Mouse (Mus musculus): Measurements from ENCODE around the gene Fbxo6. TPM values are rescaled to one million over a fixed set of nuclear protein-coding genes. Genes with fewer than 3 reads are reported as not detected.

Fbxo6 gene
- polyA plus RNA-seq, 1 experiment from 2014 or later = 15.6 TPM

GRCm38 (mm10) chr4:148173811-148174494 is 22.0 kb upstream of the Fbxo6 start:
- no peaks in the 10 kb centered on the region for H3K36me3 ChIP-seq
- peak overlapping the region; percentile 45; the same call in 1 of the 2 replicates for H3K27ac ChIP-seq
- H3K4me3 ChIP-seq = peak overlapping the region; percentile 41
- WGBS = 1% methylated on average over 30 of the region's 30 CpGs
- no peaks in the 10 kb centered on the region for H3K9me3 ChIP-seq
- DNase-seq (ENCODE audit: low spot score) = peak; percentile 44
- H3K4me1 ChIP-seq (replicated peaks) = peaks cover 45% of the 10 kb centered on the region
- peaks cover 91% of the 10 kb centered on the region for H3K27me3 ChIP-seq (ENCODE audit: insufficient read depth, poor library complexity, severe bottlenecking)

- Histone ChIP-seq H3K27ac (no peak overlapping the region), H3K4me3 (no peak overlapping the region), H3K4me1 (replicated peaks) (peaks cover 42% of the 10 kb centered on the region), H3K36me3 (no peaks in the 10 kb centered on the region), H3K9me3 (no peaks in the 10 kb centered on the region), H3K27me3 (ENCODE audit: insufficient read depth, poor library complexity, severe bottlenecking) (peaks cover 89% of the 10 kb centered on the region)
- no peak for DNase-seq (ENCODE audit: low spot score)
- WGBS = 36% methylated on average over 3 of the region's 3 CpGs
Observed at GRCm38 (mm10) chr4:148171261-148171660, 19.3 kb upstream of the Fbxo6 start.

DNA sequence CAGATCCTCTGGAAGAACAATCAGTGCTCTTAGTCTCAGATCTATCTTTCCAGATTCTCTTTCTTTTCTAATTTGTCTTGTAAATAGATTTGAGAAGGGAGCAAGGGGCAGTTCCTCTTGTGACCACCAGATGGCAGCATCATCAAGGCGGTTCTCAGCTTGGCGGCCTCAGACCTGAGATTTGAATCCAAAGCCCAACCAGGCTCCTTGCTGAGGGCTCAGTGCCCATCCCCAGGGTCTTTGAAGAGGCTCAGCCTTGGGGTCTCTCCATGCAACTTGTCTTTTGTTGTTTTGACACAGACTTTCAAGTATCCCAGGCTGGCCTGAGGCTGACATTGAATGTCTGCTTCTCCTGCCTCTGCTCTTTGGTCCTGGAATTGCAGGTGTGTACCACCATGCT is 18.9 kb upstream of the Fbxo6 start:
- peak; percentile 65 for DNase-seq (ENCODE audit: low spot score)
- WGBS = 4% methylated on average over 2 of the region's 2 CpGs
- Histone ChIP-seq H3K9me3 (no peaks in the 10 kb centered on the region), H3K27me3 (ENCODE audit: insufficient read depth, poor library complexity, severe bottlenecking) (peaks cover 89% of the 10 kb centered on the region), H3K27ac (no peak overlapping the region), H3K36me3 (no peaks in the 10 kb centered on the region), H3K4me1 (replicated peaks) (peaks cover 42% of the 10 kb centered on the region), H3K4me3 (no peak overlapping the region)

GRCm38 (mm10) chr4:148169586-148169985 is 17.6 kb upstream of the Fbxo6 start:
- no peak for DNase-seq (ENCODE audit: low spot score)
- H3K4me1 ChIP-seq (replicated peaks) = peaks cover 51% of the 10 kb centered on the region
- 20% methylated on average over 15 of the region's 15 CpGs for WGBS

GRCm38 (mm10) chr4:148168287-148168686 is 16.3 kb upstream of the Fbxo6 start:
- Histone ChIP-seq H3K27me3 (ENCODE audit: insufficient read depth, poor library complexity, severe bottlenecking) (peaks cover 89% of the 10 kb centered on the region), H3K36me3 (no peaks in the 10 kb centered on the region), H3K4me3 (no peak overlapping the region), H3K4me1 (replicated peaks) (peaks cover 51% of the 10 kb centered on the region), H3K9me3 (no peaks in the 10 kb centered on the region), H3K27ac (no peak overlapping the region)
- DNase-seq (ENCODE audit: low spot score) = peak; percentile 69
- WGBS = 26% methylated on average over 7 of the region's 7 CpGs

More at GRCm38 (mm10) chr4:148169586-148169985, 17.6 kb upstream of the Fbxo6 start:
- H3K36me3 ChIP-seq = no peaks in the 10 kb centered on the region
- H3K4me3 ChIP-seq = no peak overlapping the region
- peaks cover 89% of the 10 kb centered on the region for H3K27me3 ChIP-seq (ENCODE audit: insufficient read depth, poor library complexity, severe bottlenecking)
- H3K27ac ChIP-seq = no peak overlapping the region
- H3K9me3 ChIP-seq = no peaks in the 10 kb centered on the region

- no peak overlapping the region; the same call in 1 of the 2 replicates for H3K27ac ChIP-seq
- no peaks in the 10 kb centered on the region for H3K9me3 ChIP-seq
- H3K4me1 ChIP-seq (replicated peaks) = peaks cover 50% of the 10 kb centered on the region
- peak; percentile 72 for DNase-seq (ENCODE audit: low spot score)
- 16% methylated on average over 4 of the region's 4 CpGs for WGBS
- no peaks in the 10 kb centered on the region for H3K36me3 ChIP-seq
- H3K4me3 ChIP-seq = peak overlapping the region; percentile 23; the same call in 1 of the 2 replicates
- H3K27me3 ChIP-seq (ENCODE audit: insufficient read depth, poor library complexity, severe bottlenecking) = peaks cover 89% of the 10 kb centered on the region
Observed at GRCm38 (mm10) chr4:148166986-148167385, 15.0 kb upstream of the Fbxo6 start.

GRCm38 (mm10) chr4:148166431-148166830 is 14.5 kb upstream of the Fbxo6 start:
- H3K4me1 ChIP-seq (replicated peaks) = peaks cover 51% of the 10 kb centered on the region
- peaks cover 89% of the 10 kb centered on the region for H3K27me3 ChIP-seq (ENCODE audit: insufficient read depth, poor library complexity, severe bottlenecking)
- H3K36me3 ChIP-seq = no peaks in the 10 kb centered on the region
- peak overlapping the region; percentile 70 for H3K27ac ChIP-seq
- WGBS = 4% methylated on average over 10 of the region's 10 CpGs
- H3K4me3 ChIP-seq = peak overlapping the region; percentile 23
- DNase-seq (ENCODE audit: low spot score) = peak; percentile 58
- H3K9me3 ChIP-seq = no peaks in the 10 kb centered on the region

DNA sequence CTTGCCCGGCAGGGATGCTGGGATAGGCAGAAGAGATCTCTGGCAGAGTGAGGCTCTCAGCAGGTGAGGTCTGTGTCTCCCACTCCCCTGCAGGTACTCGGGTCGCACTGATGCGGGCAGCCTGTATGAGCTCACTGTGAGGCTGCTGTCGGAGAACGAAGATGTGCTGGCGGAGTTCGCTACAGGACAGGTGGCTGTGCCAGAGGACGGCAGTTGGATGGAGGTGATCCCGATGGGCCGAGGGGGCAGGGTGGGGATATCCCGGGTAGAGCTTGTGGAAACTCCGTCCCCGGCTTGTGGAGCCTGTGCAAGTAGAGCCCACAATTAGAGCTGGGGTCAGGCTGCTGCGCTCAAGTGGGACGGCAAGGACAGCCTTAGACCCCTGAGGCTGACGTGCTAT is 13.6 kb upstream of the Fbxo6 start:
- Histone ChIP-seq H3K27ac (peak overlapping the region; percentile 6; the same call in 1 of the 2 replicates), H3K4me3 (peak overlapping the region; percentile 23; the same call in 1 of the 2 replicates), H3K27me3 (ENCODE audit: insufficient read depth, poor library complexity, severe bottlenecking) (peaks cover 92% of the 10 kb centered on the region), H3K9me3 (no peaks in the 10 kb centered on the region), H3K36me3 (no peaks in the 10 kb centered on the region), H3K4me1 (replicated peaks) (peaks cover 57% of the 10 kb centered on the region)
- DNase-seq (ENCODE audit: low spot score) = no peak
- WGBS = 6% methylated on average over 17 of the region's 17 CpGs

DNA sequence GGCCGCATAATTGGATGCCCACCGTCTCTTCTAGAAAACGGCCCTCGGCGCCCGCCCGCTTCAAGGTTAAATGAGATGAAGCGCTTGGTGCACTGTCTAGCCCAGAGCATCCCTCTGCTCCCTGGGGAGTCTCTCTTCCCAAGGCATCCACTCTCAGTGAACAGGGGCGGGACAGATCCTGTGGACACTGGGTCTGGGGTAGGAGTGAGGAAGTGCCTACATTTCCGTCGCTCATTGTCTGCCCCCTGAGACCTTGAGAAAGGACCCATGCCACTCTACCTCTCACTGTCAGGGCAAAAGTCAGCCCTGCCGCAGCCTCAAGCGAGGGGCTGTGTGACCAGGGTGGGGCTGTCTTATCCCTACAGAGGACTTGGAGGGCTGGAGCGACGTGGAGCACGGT is 12.5 kb upstream of the Fbxo6 start:
- Histone ChIP-seq H3K4me1 (replicated peaks) (peaks cover 64% of the 10 kb centered on the region), H3K36me3 (no peaks in the 10 kb centered on the region), H3K9me3 (no peaks in the 10 kb centered on the region), H3K27ac (no peak overlapping the region), H3K4me3 (peak overlapping the region; percentile 47), H3K27me3 (ENCODE audit: insufficient read depth, poor library complexity, severe bottlenecking) (peaks cover 87% of the 10 kb centered on the region)
- under 1% methylated on average over 16 of the region's 16 CpGs for WGBS
- DNase-seq (ENCODE audit: low spot score) = peak; percentile 19

DNA sequence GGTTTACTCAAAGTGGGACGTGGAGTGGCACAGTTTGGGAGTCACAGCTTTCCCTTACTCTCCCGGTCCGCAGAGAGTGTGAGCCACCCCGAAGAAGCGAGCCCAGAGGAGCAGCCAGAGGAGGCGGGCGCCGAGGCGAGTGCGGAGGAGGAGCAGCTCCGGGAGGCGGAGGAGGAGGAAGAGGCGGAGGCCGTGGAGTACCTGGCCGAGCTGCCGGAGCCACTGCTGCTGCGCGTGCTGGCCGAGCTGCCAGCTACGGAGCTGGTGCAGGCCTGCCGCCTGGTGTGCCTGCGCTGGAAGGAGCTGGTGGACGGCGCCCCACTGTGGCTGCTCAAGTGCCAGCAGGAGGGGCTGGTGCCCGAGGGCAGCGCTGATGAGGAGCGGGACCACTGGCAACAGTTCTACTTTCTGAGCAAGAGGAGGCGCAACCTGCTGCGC is 12.1 kb upstream of the Fbxo6 start:
- peak; percentile 76 for DNase-seq (ENCODE audit: low spot score)
- no peaks in the 10 kb centered on the region for H3K9me3 ChIP-seq
- peak overlapping the region; percentile 6; the same call in 1 of the 2 replicates for H3K27ac ChIP-seq
- WGBS = under 1% methylated on average over 29 of the region's 29 CpGs
- peaks cover 67% of the 10 kb centered on the region for H3K4me1 ChIP-seq (replicated peaks)
- peak overlapping the region; percentile 47 for H3K4me3 ChIP-seq
- H3K36me3 ChIP-seq = no peaks in the 10 kb centered on the region
- H3K27me3 ChIP-seq (ENCODE audit: insufficient read depth, poor library complexity, severe bottlenecking) = peaks cover 84% of the 10 kb centered on the region

GRCm38 (mm10) chr4:148160436-148161390 is 8.8 kb upstream of the Fbxo6 start, which contains the start of the genes Fbxo44 and Fbxo2:
Gene Fbxo44, minus strand, starts transcription at chr4:148160482.
Gene Fbxo2, plus strand, starts transcription at chr4:148160621.
- Histone ChIP-seq H3K4me1 (replicated peaks) (peaks cover 70% of the 10 kb centered on the region), H3K9me3 (no peaks in the 10 kb centered on the region), H3K27ac (peak within 1 kb of the TSS; percentile 95), H3K4me3 (peak within 1 kb of the TSS; percentile 81), H3K36me3 (peaks cover 29% of the 10 kb centered on the region), H3K27me3 (ENCODE audit: insufficient read depth, poor library complexity, severe bottlenecking) (peaks cover 64% of the 10 kb centered on the region)
- peak; percentile 31 for DNase-seq (ENCODE audit: low spot score)
- WGBS = under 1% methylated on average over 43 of the region's 43 CpGs

GRCm38 (mm10) chr4:148159544-148160435 is 7.8 kb upstream of the Fbxo6 start:
- Histone ChIP-seq H3K36me3 (peaks cover 38% of the 10 kb centered on the region), H3K4me3 (peak overlapping the region; percentile 81), H3K27me3 (ENCODE audit: insufficient read depth, poor library complexity, severe bottlenecking) (peaks cover 55% of the 10 kb centered on the region), H3K4me1 (replicated peaks) (peaks cover 61% of the 10 kb centered on the region), H3K9me3 (no peaks in the 10 kb centered on the region), H3K27ac (peak overlapping the region; percentile 95)
- WGBS = under 1% methylated on average over 55 of the region's 55 CpGs
- peak; percentile 98 for DNase-seq (ENCODE audit: low spot score)

All from hindbrain, embryonic 10.5 days (tissue).